Comparison of ENCODE assay signal across 26 mouse cellular contexts in the genomic region with DNA sequence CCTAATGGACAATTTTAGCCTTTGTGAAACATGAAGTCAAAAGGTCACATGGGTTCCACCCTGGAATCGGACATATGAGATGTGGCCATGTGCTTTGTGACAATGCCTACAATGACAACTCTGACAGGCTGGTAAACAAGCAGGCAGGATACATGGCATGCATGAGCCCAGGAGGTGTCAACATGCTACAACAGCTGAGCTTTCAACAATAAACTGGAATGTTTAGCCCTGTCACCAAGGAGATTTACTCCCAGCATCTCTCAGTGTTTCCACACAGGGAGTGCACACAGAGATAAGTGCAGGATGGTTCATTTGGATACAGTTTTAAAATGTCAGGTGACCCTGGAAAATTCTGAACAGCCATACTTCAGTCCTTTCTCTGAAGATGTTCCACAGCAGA.
"Had no signal": no experiment of that assay in that cellular context is flagged by ENCODE, and none has a peak within 500 bp of the region (broad histone marks: within the 10 kb centered on the region; RNA-seq: fewer than 3 reads in every experiment).

No protein-coding gene starts in this region.

- H3K4me1 ChIP-seq: intestine, embryonic 15.5 days; limb, embryonic 12.5 days; liver, embryonic 13.5 days; liver, embryonic 15.5 days had no signal

- ATAC-seq: hindbrain, embryonic 16.5 days; inflammation-experienced regulatory T-cells, adult 6 months; intestine, embryonic 15.5 days; intestine, postnatal 0 days; liver, postnatal 0 days had no signal

- H3K9me3 ChIP-seq: heart, embryonic 10.5 days; heart, embryonic 12.5 days; hindbrain, embryonic 13.5 days; intestine, embryonic 15.5 days; limb, embryonic 10.5 days; limb, embryonic 12.5 days; liver, embryonic 13.5 days; liver, embryonic 15.5 days had no signal

- H3K9ac ChIP-seq: heart, embryonic 12.5 days; hindbrain, embryonic 13.5 days; intestine, embryonic 15.5 days; limb, embryonic 12.5 days; liver, embryonic 13.5 days; liver, embryonic 15.5 days; liver, postnatal 0 days had no signal

- DNase-seq: gastrocnemius, adult 2 months; gastrocnemius, postnatal 10 days; gastrocnemius, postnatal 25 days; heart, adult 18-20 months; heart, postnatal 4 days; kidney, adult 18-20 months; kidney, adult 8-10 months; kidney, postnatal 10 days; kidney, postnatal 25 days; kidney, postnatal 4 days; liver; liver, embryonic 13.5 days; liver, postnatal 0 days; lung, adult 2 months had no signal

- H3K36me3 ChIP-seq: heart, embryonic 10.5 days; heart, embryonic 12.5 days; hindbrain, embryonic 13.5 days; intestine, embryonic 15.5 days; limb, embryonic 10.5 days; limb, embryonic 12.5 days; liver, embryonic 13.5 days; liver, embryonic 15.5 days had no signal

- H3K27ac ChIP-seq: gastrocnemius, adult 2 months; heart, embryonic 10.5 days; hindbrain, embryonic 13.5 days; intestine, embryonic 15.5 days; left cerebral cortex, adult 2 months; limb, embryonic 10.5 days; limb, embryonic 12.5 days; liver, embryonic 13.5 days; liver, embryonic 15.5 days had no signal

- H3K4me3 ChIP-seq: gastrocnemius, adult 2 months; heart, embryonic 10.5 days; heart, embryonic 12.5 days; hindbrain, embryonic 13.5 days; intestine, embryonic 15.5 days; left cerebral cortex, adult 2 months; limb, embryonic 10.5 days; limb, embryonic 12.5 days; liver, embryonic 13.5 days; liver, embryonic 15.5 days had no signal

- H3K4me2 ChIP-seq: heart, embryonic 12.5 days; hindbrain, embryonic 13.5 days; intestine, embryonic 15.5 days; limb, embryonic 12.5 days; liver, embryonic 11.5 days; liver, embryonic 13.5 days; liver, embryonic 15.5 days had no signal

- H3K27me3 ChIP-seq: heart, embryonic 12.5 days; hindbrain, embryonic 13.5 days; intestine, embryonic 15.5 days; limb, embryonic 12.5 days; liver, embryonic 13.5 days; liver, embryonic 15.5 days had no signal
